Mouse (Mus musculus) cerebellum, adult 9-10 months (tissue): ENCODE results near the gene Rad21l.

Experiments
- DNase-seq: peaks from one replicate; pipeline ENCODE4 v3.0.0; 2022

Gene Rad21l

GRCm38 (mm10) chr2:151668433-151668832 is at the start of gene Rad21l:
Gene Rad21l, minus strand, starts transcription at chr2:151668533.
- no peak for DNase-seq

- DNase-seq = no peak
Measured at GRCm38 (mm10) chr2:151716318-151717055, 48.2 kb upstream of the Rad21l start.

- no peak for DNase-seq
Measured at GRCm38 (mm10) chr2:151715526-151715925, 47.2 kb upstream of the Rad21l start.

DNA sequence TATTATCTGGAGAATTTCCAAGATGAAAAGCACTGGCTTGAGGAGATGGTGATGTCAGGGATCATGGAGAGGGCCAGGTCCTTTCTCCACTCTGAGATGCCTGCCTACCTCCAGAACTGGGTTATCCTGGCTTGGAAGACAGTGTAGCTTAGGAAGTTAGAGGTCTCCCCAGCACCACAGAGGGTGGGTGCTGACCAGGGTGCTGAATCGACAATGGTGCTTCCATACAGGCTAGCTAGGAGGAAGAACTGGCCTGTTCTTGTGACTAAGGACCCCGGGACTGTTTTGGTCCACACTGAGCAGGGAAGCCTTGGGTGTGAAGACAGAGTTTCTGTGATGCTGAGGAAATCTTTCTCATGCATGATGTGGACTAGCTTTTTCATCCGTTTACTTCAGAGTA is 44.3 kb upstream of the Rad21l start:
- no peak for DNase-seq

DNA sequence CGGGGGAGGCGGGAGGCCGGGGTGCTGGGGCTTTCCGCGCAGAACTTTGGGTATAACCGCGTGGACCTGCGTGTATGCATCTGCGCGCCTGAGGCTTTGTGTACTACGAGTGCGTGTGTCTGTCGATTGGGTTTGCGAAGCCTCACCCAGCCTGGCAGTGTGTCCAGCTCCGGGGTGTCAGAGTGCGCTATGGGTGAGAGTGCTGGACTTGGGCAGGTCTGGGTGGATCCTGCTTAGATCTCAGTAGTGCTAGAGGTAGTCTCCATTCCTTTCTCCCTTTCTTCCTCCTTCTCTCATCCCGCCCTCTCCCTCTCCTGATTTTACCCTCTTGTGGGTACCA is 34.5 kb upstream of the Rad21l start:
- DNase-seq = peak; percentile 23

DNA sequence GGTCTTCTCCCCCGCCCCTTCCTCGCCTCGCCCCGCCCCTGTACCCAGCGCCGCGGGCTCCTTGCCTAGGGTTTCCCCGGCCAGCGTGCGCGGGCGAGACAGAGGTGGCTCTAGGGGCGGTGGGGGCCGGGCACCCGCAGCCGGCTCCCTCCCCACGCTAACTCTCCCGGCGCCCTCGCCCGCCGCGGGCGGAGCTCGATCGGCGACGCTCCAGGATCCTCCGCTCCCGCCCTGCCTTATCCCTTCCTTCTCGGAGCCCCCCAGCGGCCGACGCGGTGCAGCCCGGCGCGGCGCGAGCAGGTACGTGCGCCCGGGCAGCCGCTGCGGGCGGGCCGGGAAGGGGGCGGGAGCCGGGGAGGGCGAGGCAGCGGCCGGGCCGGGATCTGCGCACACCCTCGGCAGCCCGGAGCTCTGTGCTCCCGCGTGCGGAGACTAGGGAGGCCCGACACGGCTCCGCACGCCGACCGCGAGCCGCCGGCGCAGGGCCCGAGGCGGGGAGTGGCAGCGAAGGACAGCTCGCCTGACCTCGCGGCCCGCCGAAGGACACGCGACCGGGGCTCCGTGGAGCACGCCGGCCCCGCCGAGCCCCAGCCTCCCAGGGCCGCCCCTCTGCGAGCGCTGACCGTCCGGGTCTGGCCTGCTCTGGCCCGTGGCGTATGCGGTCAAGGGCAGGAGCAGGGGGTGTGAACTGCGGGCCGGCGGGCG is 34.0 kb upstream of the Rad21l start:
- DNase-seq = peak; percentile 36

- DNase-seq = peak; percentile 44
Measured at GRCm38 (mm10) chr2:151701231-151702145, 33.2 kb upstream of the Rad21l start, which contains the start of gene Tmem74b. Gene Tmem74b, plus strand, starts transcription at chr2:151702008.

- no peak for DNase-seq
Measured at GRCm38 (mm10) chr2:151682976-151683375, 14.6 kb upstream of the Rad21l start.

DNA sequence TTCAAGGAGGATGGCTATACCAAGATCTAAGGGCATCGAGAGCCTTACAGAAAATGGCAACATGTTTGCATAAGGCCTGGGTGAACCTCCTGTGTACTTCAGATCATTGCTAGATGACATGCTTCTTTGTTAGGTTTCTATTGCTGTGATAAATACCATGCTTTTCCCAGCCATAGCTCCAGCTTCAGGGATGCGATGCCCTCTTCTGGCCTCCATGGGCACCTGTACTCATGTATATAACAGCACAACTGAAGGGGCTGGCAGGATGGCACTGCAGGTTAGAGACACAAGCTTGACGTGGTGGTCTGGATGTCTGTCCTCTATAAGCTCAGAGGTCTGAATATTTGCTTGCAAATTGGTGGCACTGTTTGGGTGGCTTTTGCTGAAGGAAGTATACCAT is 14.0 kb upstream of the Rad21l start:
- DNase-seq = peak; percentile 26

- DNase-seq = peak; percentile 36
Measured at GRCm38 (mm10) chr2:151676234-151676633, 7.9 kb upstream of the Rad21l start.

DNA sequence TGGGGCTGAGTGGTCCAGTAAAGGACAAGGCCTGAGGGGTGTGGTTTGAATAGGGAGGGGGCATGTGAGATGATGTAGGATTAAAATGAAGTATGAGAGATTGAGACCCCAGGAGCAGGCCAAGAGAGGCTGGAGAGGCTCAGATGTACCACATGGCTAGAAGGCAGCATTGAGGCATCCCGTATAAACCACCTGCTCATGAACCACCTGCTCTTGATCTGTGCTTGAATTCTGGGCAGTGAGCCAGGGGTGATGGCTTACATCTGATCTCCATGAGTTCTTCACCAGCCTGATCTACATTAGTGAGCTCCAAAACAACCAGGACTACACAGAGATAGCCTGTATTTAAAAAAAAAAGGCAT is 2.6 kb upstream of the Rad21l start:
- peak; percentile 18 for DNase-seq

DNA sequence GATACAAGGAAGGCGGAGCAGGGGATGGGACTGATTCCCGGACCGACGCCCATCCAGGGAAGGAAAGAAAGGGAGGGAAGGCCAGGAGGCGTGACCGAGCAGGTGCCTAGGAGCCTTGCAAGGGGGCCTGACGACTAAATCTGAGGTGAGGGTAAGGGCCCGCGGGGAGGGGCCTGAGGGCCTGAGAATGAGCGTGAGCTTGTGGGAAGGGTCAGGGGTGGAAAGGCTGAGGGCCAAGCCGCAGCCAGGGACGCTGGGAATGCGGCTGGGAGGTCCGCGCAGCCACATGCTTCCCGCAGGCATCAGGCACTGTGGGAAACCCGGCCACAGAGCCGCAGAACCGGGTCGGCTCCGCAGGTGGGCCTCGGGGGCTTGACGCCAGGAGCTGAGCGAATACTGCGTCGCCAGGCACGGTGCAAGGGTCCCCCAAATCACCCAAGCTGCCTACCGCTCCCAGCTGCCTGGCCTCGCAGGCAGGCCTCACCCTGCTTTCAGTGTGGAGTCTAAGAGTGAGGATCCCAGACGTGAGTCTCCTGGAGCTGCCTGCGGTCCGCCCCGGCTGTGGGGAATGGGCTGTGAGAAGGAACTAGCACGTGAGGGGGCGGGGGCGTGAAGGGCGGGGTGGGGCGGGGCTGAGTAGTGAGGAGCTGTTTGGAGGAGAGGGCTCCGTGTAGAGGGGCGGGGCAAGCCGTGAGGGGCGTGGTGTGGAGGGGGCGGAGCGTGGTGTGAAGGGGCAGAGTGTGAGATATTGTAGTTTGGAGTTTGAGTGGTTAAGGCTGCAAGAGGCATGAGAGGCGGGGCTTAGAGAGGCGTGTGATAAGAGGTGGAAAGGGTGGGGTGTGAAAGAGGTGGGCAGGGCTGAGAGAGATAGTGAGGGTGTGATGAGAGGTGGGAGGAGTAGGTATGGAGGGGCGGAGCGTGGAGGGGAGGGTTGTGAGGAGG is 2.0 kb upstream of the Rad21l start:
- no peak for DNase-seq

- no peak for DNase-seq
Measured at GRCm38 (mm10) chr2:151652053-151652452, 16.3 kb downstream of the Rad21l start.

DNA sequence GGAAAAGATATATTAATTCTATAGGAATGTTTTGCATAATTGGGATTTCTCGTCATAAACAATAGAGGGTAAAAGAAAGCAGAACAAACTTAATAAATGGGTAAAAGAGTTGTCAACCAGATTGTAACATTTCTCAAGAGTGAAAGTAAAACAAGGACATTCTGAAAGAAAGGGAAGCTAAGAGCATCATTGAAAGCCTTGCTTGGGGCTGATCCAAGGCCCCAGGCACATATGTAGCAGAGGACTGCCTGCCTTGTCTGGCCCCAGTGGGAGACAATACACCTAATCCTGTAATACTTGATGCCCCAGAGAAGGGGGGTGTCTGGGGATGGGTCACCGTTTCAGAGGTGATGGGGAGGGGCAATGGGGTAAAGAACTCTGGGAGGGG is 32.3 kb downstream of the Rad21l start:
- DNase-seq = no peak

- peak; percentile 54 for DNase-seq
Measured at GRCm38 (mm10) chr2:151635362-151636014, 32.8 kb downstream of the Rad21l start.

DNA sequence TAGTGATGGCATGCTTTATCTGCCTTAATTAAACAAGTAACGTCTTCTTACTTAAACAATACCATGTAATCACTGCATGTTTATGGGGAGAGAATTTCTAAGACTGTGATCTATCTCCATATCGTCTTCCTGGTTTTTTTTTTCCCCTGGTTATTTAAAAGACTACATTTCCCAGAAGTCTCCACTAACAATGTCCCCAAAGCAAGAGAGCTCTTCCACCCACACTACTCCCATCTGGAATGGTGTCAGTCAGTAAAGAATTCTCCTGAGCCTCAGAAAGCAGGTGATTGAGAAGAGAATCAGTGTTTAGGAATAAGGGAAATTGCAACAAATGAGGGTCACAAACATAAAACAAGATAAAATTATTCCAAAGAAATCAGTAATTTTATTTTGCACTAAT is 33.4 kb downstream of the Rad21l start:
- DNase-seq = peak; percentile 72

DNA sequence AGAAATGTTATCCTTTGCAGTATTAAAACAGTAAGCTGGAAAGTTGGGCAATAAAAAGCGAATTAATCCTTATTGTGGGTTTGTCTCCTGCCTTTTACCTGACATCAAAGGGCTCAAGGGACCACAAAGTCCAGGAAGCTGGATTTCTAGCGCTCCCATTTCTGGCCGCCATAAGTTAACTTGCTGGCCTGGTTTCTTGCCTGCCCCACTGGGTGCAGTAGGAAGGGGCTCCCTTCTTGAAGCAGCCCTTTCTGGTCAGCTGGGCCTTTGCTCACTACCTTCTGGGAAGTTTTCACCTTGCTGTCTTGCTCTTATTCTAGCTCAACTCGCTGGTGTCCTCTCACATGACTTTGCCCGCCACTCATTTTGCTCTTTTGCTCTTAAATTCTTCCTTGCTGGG is 35.4 kb downstream of the Rad21l start:
- DNase-seq = no peak

GRCm38 (mm10) chr2:151632159-151632814 is 36.0 kb downstream of the Rad21l start, which contains the start of gene Snph:
Gene Snph, minus strand, starts transcription at chr2:151632593.
- peak; percentile 84 for DNase-seq

GRCm38 (mm10) chr2:151631406-151632158 is 36.8 kb downstream of the Rad21l start:
- peak; percentile 41 for DNase-seq

- no peak for DNase-seq
Measured at GRCm38 (mm10) chr2:151629310-151629709, 39.0 kb downstream of the Rad21l start.
